Mouse (Mus musculus): Measurements from ENCODE around the gene Esr2.

DNA sequence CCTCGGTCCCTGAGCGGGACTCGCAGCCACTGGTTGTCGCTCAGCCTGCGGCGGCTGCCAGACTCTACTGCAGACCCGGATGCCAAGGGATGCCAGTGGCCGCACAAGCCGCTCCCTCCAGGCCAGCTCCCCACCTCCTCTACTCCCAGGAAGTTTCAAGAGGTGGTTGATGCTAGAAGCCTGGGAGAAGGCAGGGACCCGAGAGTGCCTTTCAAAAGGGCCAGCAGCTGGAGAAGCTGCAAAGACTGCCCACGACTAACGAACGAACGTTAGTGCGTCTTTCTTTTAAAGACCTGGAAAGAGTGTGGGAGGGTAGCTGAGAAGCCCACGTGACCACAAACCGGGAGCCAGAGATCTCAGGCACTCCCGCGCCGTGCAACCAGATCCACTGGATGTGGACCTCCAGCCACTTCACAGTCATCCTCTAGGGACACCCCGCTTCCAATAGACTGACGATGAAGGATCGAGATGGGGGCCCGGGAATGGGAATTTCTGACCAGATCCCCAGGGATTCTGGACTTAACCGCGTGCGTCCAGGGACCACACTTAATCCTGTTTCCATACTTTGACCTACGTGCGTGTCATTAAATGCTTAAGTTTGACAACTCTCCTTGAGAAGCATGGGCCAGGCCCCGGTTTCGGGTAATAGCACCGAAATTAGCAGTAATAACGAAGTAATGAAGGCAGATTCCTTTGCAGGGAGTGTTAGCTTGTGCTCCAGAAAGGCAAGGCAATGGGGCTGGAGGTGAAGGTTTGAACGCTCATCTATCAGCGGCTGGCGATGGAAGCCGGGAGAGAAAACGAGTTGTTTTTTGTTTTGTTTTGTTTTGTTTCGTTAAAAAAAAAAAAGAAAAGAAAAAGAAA lies at the start of gene Esr2:
- TF ChIP-seq EP300 (IDR thresholded peaks at IDR 0.05; ENCODE audit: insufficient read depth, low read depth, low read length) = no peak
- TF ChIP-seq POLR2A (IDR thresholded peaks at IDR 0.05; ENCODE audit: insufficient read depth, low read depth, low read length) = no peak
